Mouse (Mus musculus): ENCODE results near the gene Tldc1. TPM values are rescaled to one million over a fixed set of nuclear protein-coding genes. Genes with fewer than 3 reads are reported as not detected.

The Tldc1 gene
- 13.4 and 15.5 TPM in 2 replicates for polyA plus RNA-seq (2012; rRNA removed)

DNA sequence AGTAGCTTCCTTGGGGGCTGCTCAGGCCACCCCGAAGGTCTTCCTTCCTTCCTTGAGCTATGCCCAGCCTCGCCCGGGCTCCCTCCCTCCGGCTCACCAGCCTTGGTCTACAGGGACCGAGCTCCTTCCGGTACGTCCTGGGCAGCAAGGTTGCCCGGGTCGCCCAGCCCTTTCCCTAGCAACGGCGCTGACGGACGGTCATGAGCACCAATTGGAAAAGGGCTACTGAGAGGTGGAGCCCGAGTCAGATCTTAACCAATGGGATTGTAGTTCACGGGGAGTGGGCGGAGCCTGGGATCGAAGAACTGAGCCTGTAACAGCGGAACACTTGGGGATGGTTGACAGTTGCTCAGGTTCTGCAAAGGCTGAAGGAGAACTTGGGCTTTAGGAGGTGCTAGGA, at the start of gene Tldc1:
Tldc1 (minus strand) TSS at position 154 of the 400 bp plus-strand sequence.

Other genes starting within 250 kb of the Tldc1 start
- 68.3 and 75.2 TPM in 2 replicates for gene Mbtps1, start 219.7 kb downstream of the Tldc1 start, polyA plus RNA-seq (2012; rRNA removed)
- gene Hsdl1, start 203.2 kb downstream of the Tldc1 start, polyA plus RNA-seq (2012; rRNA removed) = 24.6 and 27.3 TPM in 2 replicates
- 0.55 and 1.1 TPM in 2 replicates for gene Dnaaf1, start 203.2 kb downstream of the Tldc1 start, polyA plus RNA-seq (2012; rRNA removed)
- gene Taf1c, start 173.2 kb downstream of the Tldc1 start, polyA plus RNA-seq (2012; rRNA removed) = 38.8 and 42.2 TPM in 2 replicates
- gene Adad2, start 165.7 kb downstream of the Tldc1 start, polyA plus RNA-seq (2012; rRNA removed) = 0.16 TPM in 1 of 2 replicates, not detected in the other
- 1.5 and 1.8 TPM in 2 replicates for gene Kcng4, start 142.7 kb downstream of the Tldc1 start, polyA plus RNA-seq (2012; rRNA removed)
- gene Wfdc1, start 112.1 kb downstream of the Tldc1 start, polyA plus RNA-seq (2012; rRNA removed) = 158 and 167 TPM in 2 replicates
- 66.6 and 75.5 TPM in 2 replicates for gene Atp2c2, start 78.4 kb downstream of the Tldc1 start, polyA plus RNA-seq (2012; rRNA removed)
- gene Cotl1, start 62.1 kb upstream of the Tldc1 start, polyA plus RNA-seq (2012; rRNA removed) = 169 and 192 TPM in 2 replicates
- gene Klhl36, start 83.8 kb upstream of the Tldc1 start, polyA plus RNA-seq (2012; rRNA removed) = 21.8 and 35.2 TPM in 2 replicates
- 65.5 and 70.6 TPM in 2 replicates for gene Usp10, start 131.9 kb upstream of the Tldc1 start, polyA plus RNA-seq (2012; rRNA removed)
- gene Gm20388, start 132.4 kb upstream of the Tldc1 start, polyA plus RNA-seq (2012; rRNA removed) = 28.4 and 30.8 TPM in 2 replicates
- 24.6 and 25.2 TPM in 2 replicates for gene Crispld2, start 214.0 kb upstream of the Tldc1 start, polyA plus RNA-seq (2012; rRNA removed)

All from colon, adult 2 months (tissue).